Mouse (Mus musculus): Measurements from ENCODE around the gene Hdac5. TPM values are rescaled to one million over a fixed set of nuclear protein-coding genes. Genes with fewer than 3 reads are reported as not detected.
"Not testable (repeated sequence)": the region's sequence is repeated elsewhere in the genome, so short reads cannot be mapped to it uniquely, and the experiment has no call there.

Hdac5 gene
- total and polyA plus RNA-seq, 2 experiments from 2014 or later, result 69.4 to 170 TPM

DNA sequence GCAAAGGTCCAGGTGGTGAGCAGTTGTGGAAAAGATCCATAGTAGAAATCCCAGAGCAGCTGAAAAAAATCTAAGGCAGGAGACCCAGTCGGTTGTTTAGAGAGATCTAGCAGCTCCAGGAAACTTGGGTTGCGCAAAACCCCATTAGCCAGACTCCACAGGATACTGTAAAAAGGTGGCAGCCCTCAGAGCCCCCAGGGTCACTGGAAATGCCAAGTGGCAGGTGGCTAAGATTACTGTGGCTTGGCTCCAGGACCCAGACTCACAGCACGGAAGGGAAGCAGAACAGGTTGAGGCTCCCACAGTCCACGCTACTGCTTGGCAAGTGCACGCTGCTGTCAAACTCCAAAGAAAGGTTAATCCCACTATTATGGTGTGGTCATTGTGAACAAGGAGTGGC lies 70.2 kb downstream of the Hdac5 start:
- no peak for TF ChIP-seq CTCF (IDR thresholded peaks at IDR 0.05; ENCODE audit: low read depth)
- Histone ChIP-seq H3K4me2 (ENCODE audit: low read depth) (no peak overlapping the region), H3K27me3 (ENCODE audit: insufficient read depth, low read length) (no peaks in the 10 kb centered on the region), H3K36me3 (ENCODE audit: insufficient read depth) (peaks cover 25% of the 10 kb centered on the region), H3K9me3 (ENCODE audit: low read length) (no peaks in the 10 kb centered on the region), H3K4me1 (ENCODE audit: insufficient read depth) (peaks cover 5% of the 10 kb centered on the region), H3K9ac (no peak overlapping the region), H3K4me3 (ENCODE audit: low read depth, low read length) (no peak overlapping the region), H3K27ac (ENCODE audit: low read depth, low read length) (no peak overlapping the region)
- no peak for DNase-seq
- ATAC-seq, result no peak
- 69% methylated on average over 5 of the region's 5 CpGs for WGBS

DNA sequence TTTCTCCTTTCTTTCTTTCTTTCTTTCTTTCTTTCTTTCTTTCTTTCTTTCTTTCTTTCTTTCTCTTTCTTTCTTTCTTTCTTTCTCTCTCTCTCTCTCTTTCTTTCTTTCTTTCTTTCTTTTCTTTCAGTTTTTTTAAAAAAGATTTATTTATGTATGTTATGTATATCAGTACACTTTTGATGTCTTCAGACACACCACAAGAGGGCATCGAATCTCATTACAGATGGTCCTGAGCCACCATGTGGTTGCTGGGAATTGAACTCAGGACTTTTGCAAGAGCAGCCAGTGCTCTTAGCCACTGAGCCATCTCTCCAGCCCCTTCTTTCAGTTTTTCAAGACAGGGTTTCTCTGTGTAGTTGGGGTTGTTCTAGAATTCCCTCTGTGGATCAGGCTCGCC lies 71.9 kb downstream of the Hdac5 start:
- not testable (repeated sequence) for DNase-seq; H3K4me2 ChIP-seq (ENCODE audit: low read depth); H3K4me3 ChIP-seq (ENCODE audit: low read depth, low read length); H3K27me3 ChIP-seq (ENCODE audit: insufficient read depth, low read length); H3K9ac ChIP-seq; H3K4me1 ChIP-seq (ENCODE audit: insufficient read depth); ATAC-seq; H3K27ac ChIP-seq (ENCODE audit: low read depth, low read length); H3K9me3 ChIP-seq (ENCODE audit: low read length)
- peaks cover 28% of the 10 kb centered on the region for H3K36me3 ChIP-seq (ENCODE audit: insufficient read depth)
- WGBS, result 91% methylated on average over 2 of the region's 2 CpGs

DNA sequence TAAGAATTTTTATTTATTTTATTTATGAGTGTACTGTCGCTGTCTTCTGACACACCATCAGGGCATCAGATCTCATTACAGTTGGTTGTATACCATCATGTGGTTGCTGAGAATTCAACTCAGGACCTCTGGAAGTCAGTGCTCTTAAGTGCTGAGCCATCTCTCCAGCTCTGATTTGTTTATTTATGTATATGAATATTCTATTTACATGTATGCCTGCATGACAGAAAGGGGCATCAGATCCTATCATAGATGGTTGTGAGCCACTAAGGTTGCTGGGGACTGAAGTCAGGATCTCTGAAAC lies 73.2 kb downstream of the Hdac5 start:
- peaks cover 19% of the 10 kb centered on the region for H3K36me3 ChIP-seq (ENCODE audit: insufficient read depth)
- no peak overlapping the region; the same call in 1 of the 2 replicates for H3K4me2 ChIP-seq (ENCODE audit: low read depth)
- WGBS, result 15% methylated on average over 1 of the region's 1 CpGs
- no peak for TF ChIP-seq CTCF (IDR thresholded peaks at IDR 0.05; ENCODE audit: low read depth)
- H3K27me3 ChIP-seq (ENCODE audit: insufficient read depth, low read length), result no peaks in the 10 kb centered on the region
- peak overlapping the region; percentile 79; the same call in 1 of the 2 replicates for H3K4me3 ChIP-seq (ENCODE audit: low read depth, low read length)
- H3K4me1 ChIP-seq (ENCODE audit: insufficient read depth), result peaks cover 5% of the 10 kb centered on the region
- no peak for DNase-seq
- H3K9me3 ChIP-seq (ENCODE audit: low read length), result no peaks in the 10 kb centered on the region
- no peak overlapping the region for H3K27ac ChIP-seq (ENCODE audit: low read depth, low read length)
- H3K9ac ChIP-seq, result no peak overlapping the region
- no peak for ATAC-seq

DNA sequence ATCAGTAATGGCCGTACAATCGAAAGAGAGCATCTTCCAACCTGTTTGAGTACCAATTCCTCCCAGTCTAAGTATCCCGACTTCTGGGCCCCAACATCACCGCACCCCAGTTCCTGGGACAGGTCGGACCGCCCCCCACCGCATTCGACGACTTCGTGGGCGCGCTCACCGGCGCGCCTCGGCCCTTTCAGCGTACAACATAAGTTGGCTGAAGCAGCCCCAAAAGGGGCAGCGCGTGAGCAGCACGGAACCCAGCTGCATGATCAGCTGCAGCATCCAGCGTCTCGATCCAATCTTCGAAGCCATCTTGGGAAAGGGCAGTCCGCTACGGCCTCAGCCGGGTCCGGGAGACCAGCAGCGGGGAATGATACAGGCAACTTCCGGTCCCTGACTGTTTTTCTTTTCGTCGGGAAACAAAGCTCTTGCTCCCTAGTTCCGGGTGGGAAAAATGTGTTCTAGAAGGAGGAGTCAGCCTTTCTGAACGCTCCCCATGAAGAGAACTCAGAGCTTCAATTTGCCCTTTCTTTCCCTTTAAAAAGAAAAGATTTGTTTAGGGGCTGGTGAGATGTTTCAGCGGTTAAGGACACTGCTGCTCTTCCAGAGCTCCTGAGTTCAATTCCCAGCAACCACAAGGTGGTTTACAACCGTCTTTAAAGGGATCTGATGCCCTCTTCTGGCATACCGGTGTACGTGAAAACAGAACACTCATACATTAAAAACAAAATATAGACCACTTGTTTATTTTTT lies 73.8 kb downstream of the Hdac5 start, which contains the start of gene Tmem101:
Gene Tmem101, minus strand, starts transcription at position 366 of the 747 bp plus-strand sequence.
- peak within 1 kb of the TSS; percentile 79 for H3K4me3 ChIP-seq (ENCODE audit: low read depth, low read length)
- H3K9me3 ChIP-seq (ENCODE audit: low read length), result no peaks in the 10 kb centered on the region
- ATAC-seq (peak; percentile 97), DNase-seq (peak; percentile 95)
- peak within 1 kb of the TSS; percentile 67 for H3K27ac ChIP-seq (ENCODE audit: low read depth, low read length)
- peaks cover 5% of the 10 kb centered on the region for H3K4me1 ChIP-seq (ENCODE audit: insufficient read depth)
- H3K4me2 ChIP-seq (ENCODE audit: low read depth), result peak within 1 kb of the TSS; percentile 90
- peaks cover 17% of the 10 kb centered on the region for H3K36me3 ChIP-seq (ENCODE audit: insufficient read depth)
- 0% methylated on average over 37 of the region's 37 CpGs for whole genome bisulfite sequencing
- peak within 1 kb of the TSS; percentile 70 for H3K9ac ChIP-seq
- no peaks in the 10 kb centered on the region for H3K27me3 ChIP-seq (ENCODE audit: insufficient read depth, low read length)
- peak; percentile 54 for TF ChIP-seq CTCF (IDR thresholded peaks at IDR 0.05; ENCODE audit: low read depth)

DNA sequence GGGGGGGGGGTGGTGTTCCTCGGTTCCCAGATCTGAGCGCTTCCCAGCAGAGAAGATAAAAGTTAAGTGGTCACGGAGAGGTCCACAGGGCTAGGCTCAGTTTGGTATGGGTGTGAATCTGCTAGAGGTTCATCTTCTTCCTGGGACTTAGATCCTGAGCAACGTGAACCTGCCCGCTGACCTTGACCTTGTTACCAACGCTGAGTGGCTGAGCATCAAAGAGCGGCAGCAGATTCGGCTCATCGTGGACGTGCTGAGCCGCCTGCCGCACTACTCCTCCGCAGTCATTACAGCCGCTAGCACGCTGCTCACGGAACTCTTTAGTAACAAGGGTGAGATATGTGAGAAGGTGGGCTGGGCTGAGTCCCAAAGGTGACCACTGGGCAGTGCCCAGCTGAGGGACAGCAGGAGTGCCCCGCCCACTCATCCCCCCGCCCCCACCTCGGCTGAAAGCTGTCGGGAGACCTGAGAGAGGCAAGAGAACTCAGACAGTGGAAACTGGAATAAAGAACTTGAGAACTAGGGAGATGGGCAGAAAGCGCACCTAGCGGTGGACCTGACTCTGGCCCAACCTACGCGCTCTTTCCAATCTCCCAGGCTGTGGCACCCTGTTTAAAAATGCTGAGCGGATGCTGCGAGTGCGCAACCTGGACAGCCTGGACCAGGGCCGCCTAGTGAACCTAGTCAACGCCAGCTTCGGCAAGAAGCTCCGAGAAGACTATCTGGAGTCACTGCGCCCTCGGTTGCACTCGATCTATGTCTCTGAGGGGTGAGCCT lies 82.6 kb downstream of the Hdac5 start:
- 13% methylated on average over 34 of the region's 34 CpGs for WGBS
- Histone ChIP-seq H3K4me3 (ENCODE audit: low read depth, low read length) (no peak overlapping the region), H3K4me1 (ENCODE audit: insufficient read depth) (no peaks in the 10 kb centered on the region), H3K27ac (ENCODE audit: low read depth, low read length) (no peak overlapping the region), H3K4me2 (ENCODE audit: low read depth) (no peak overlapping the region), H3K36me3 (ENCODE audit: insufficient read depth) (no peaks in the 10 kb centered on the region), H3K27me3 (ENCODE audit: insufficient read depth, low read length) (peaks cover 52% of the 10 kb centered on the region), H3K9me3 (ENCODE audit: low read length) (no peaks in the 10 kb centered on the region), H3K9ac (no peak overlapping the region)
- TF ChIP-seq CTCF (IDR thresholded peaks at IDR 0.05; ENCODE audit: low read depth), result no peak
- no peak for ATAC-seq
- no peak for DNase-seq

DNA sequence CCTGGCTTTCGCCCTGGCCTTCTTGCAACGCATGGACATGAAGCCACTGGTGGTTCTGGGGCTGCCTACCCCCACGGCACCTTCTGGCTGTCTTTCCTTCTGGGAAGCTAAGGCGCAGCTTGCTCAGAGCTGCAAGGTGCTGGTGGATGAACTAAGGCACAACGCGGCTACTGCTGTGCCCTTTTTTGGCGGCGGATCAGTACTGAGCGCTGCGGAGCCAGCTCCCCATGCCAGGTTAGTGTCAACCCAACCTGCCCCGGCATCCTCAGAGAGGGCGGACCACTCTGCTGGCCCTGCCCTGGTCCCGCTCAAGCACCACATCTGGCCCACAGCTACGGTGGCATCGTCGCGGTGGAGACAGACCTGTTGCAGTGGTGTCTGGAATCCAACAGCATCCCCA lies 83.4 kb downstream of the Hdac5 start:
- WGBS, result 10% methylated on average over 16 of the region's 17 CpGs
- no peak overlapping the region for H3K4me3 ChIP-seq (ENCODE audit: low read depth, low read length)
- no peak overlapping the region for H3K27ac ChIP-seq (ENCODE audit: low read depth, low read length)
- TF ChIP-seq CTCF (IDR thresholded peaks at IDR 0.05; ENCODE audit: low read depth), result no peak
- no peak for ATAC-seq
- H3K4me2 ChIP-seq (ENCODE audit: low read depth), result no peak overlapping the region
- no peaks in the 10 kb centered on the region for H3K9me3 ChIP-seq (ENCODE audit: low read length)
- peaks cover 52% of the 10 kb centered on the region for H3K27me3 ChIP-seq (ENCODE audit: insufficient read depth, low read length)
- DNase-seq, result no peak
- no peak overlapping the region for H3K9ac ChIP-seq
- H3K36me3 ChIP-seq (ENCODE audit: insufficient read depth), result no peaks in the 10 kb centered on the region
- H3K4me1 ChIP-seq (ENCODE audit: insufficient read depth), result no peaks in the 10 kb centered on the region

DNA sequence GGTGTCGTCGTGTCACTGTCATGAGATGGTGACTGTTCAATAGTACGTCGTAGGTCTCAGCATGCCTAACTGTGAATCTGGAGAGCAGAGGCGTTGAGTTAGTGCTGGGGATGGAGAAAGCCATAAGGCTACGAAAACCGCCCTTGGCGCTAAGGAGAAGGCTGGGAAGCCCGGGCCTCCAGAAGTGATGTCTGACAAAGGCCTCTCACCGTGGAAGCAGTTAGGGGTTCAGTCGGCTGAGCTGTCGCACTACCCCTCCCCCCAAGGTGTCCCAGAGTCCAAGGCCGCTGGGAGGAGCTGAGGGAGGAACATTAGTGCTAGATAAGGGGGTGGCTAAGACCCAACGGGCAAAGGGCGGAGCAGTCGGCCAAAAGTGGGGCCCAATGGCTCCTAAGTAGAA lies 84.0 kb downstream of the Hdac5 start:
- DNase-seq (no peak), ATAC-seq (no peak)
- Histone ChIP-seq H3K36me3 (ENCODE audit: insufficient read depth) (no peaks in the 10 kb centered on the region), H3K4me1 (ENCODE audit: insufficient read depth) (no peaks in the 10 kb centered on the region), H3K27ac (ENCODE audit: low read depth, low read length) (no peak overlapping the region), H3K4me2 (ENCODE audit: low read depth) (no peak overlapping the region), H3K4me3 (ENCODE audit: low read depth, low read length) (no peak overlapping the region), H3K9me3 (ENCODE audit: low read length) (no peaks in the 10 kb centered on the region), H3K9ac (no peak overlapping the region), H3K27me3 (ENCODE audit: insufficient read depth, low read length) (peaks cover 52% of the 10 kb centered on the region)
- TF ChIP-seq CTCF (IDR thresholded peaks at IDR 0.05; ENCODE audit: low read depth), result no peak
- WGBS, result 7% methylated on average over 16 of the region's 16 CpGs

All from forebrain, postnatal 0 days (tissue).